Mouse (Mus musculus): ENCODE results near the gene Chka. TPM values are rescaled to one million over a fixed set of nuclear protein-coding genes. Genes with fewer than 3 reads are reported as not detected.

Gene Chka
- polyA plus RNA-seq, 1 experiment from 2014 or later, result 26.2 TPM

GRCm38 (mm10) chr19:3942986-3943735, 91.6 kb downstream of the Chka start:
- DNase-seq (ENCODE audit: low spot score), result peak; percentile 70

Other genes starting within 250 kb of the Chka start
- gene Lrp5, start 165.2 kb upstream of the Chka start, polyA plus RNA-seq (2015; fragmentation: Nextera tagmentation; extraction: Ambion mirVana), result 1.6 and 2.1 TPM in 2 replicates
- 6.8 and 8.6 TPM in 2 replicates for gene 1810055G02Rik, start 143.5 kb upstream of the Chka start, polyA plus RNA-seq (2015; fragmentation: Nextera tagmentation; extraction: Ambion mirVana)
- gene Kmt5b, start 84.4 kb upstream of the Chka start, polyA plus RNA-seq (2015; fragmentation: Nextera tagmentation; extraction: Ambion mirVana), result 24.7 and 31.1 TPM in 2 replicates
- gene Tcirg1, start 55.4 kb downstream of the Chka start, polyA plus RNA-seq (2015; fragmentation: Nextera tagmentation; extraction: Ambion mirVana), result 48.7 and 50.1 TPM in 2 replicates
- gene Ndufs8, start 61.0 kb downstream of the Chka start, polyA plus RNA-seq (2015; fragmentation: Nextera tagmentation; extraction: Ambion mirVana), result 333 and 338 TPM in 2 replicates
- 4.6 and 5.3 TPM in 2 replicates for gene Aldh3b1, start 78.0 kb downstream of the Chka start, polyA plus RNA-seq (2015; fragmentation: Nextera tagmentation; extraction: Ambion mirVana)
- 32.2 and 34.2 TPM in 2 replicates for gene Unc93b1, start 83.4 kb downstream of the Chka start, polyA plus RNA-seq (2015; fragmentation: Nextera tagmentation; extraction: Ambion mirVana)
- gene Aldh3b3, start 106.9 kb downstream of the Chka start, polyA plus RNA-seq (2015; fragmentation: Nextera tagmentation; extraction: Ambion mirVana), result 0.07 TPM in 1 of 2 replicates, not detected in the other
- 1.5 and 1.6 TPM in 2 replicates for gene Aldh3b2, start 120.6 kb downstream of the Chka start, polyA plus RNA-seq (2015; fragmentation: Nextera tagmentation; extraction: Ambion mirVana)
- gene Acy3, start 134.8 kb downstream of the Chka start, polyA plus RNA-seq (2015; fragmentation: Nextera tagmentation; extraction: Ambion mirVana), result 4.3 and 5.9 TPM in 2 replicates
- 0.06 TPM in 1 of 2 replicates, not detected in the other for gene Tbx10, start 141.0 kb downstream of the Chka start, polyA plus RNA-seq (2015; fragmentation: Nextera tagmentation; extraction: Ambion mirVana)
- 40.4 and 42.5 TPM in 2 replicates for gene Nudt8, start 148.8 kb downstream of the Chka start, polyA plus RNA-seq (2015; fragmentation: Nextera tagmentation; extraction: Ambion mirVana)
- gene Gm49405, start 148.9 kb downstream of the Chka start, polyA plus RNA-seq (2015; fragmentation: Nextera tagmentation; extraction: Ambion mirVana), result 0.98 and 1.6 TPM in 2 replicates
- 1.3 and 1.6 TPM in 2 replicates for gene Doc2g, start 151.5 kb downstream of the Chka start, polyA plus RNA-seq (2015; fragmentation: Nextera tagmentation; extraction: Ambion mirVana)
- gene Ndufv1, start 161.0 kb downstream of the Chka start, polyA plus RNA-seq (2015; fragmentation: Nextera tagmentation; extraction: Ambion mirVana), result 191 and 194 TPM in 2 replicates
- 609 and 681 TPM in 2 replicates for gene Gstp1, start 186.2 kb downstream of the Chka start, polyA plus RNA-seq (2015; fragmentation: Nextera tagmentation; extraction: Ambion mirVana)
- gene Gstp2, start 194.2 kb downstream of the Chka start, polyA plus RNA-seq (2015; fragmentation: Nextera tagmentation; extraction: Ambion mirVana), result 4.5 and 6.1 TPM in 2 replicates
- gene Gstp3, start 207.8 kb downstream of the Chka start, polyA plus RNA-seq (2015; fragmentation: Nextera tagmentation; extraction: Ambion mirVana), result 10.3 and 13.9 TPM in 2 replicates
- gene Cabp2, start 229.8 kb downstream of the Chka start, polyA plus RNA-seq (2015; fragmentation: Nextera tagmentation; extraction: Ambion mirVana), result 0.42 TPM in 1 of 2 replicates, not detected in the other
- 179 and 208 TPM in 2 replicates for gene Cdk2ap2, start 245.4 kb downstream of the Chka start, polyA plus RNA-seq (2015; fragmentation: Nextera tagmentation; extraction: Ambion mirVana)
- gene Pitpnm1, start 248.2 kb downstream of the Chka start, polyA plus RNA-seq (2015; fragmentation: Nextera tagmentation; extraction: Ambion mirVana), result 37.1 and 45.6 TPM in 2 replicates

Measured in thymus, postnatal 0 days (tissue).